Mouse (Mus musculus) spleen, adult 2 months (tissue): Measurements from ENCODE around the gene AL732309.1. TPM values are rescaled to one million over a fixed set of nuclear protein-coding genes. Genes with fewer than 3 reads are reported as not detected.
A peak's percentile ranks its signal among the peaks of the same experiment; 100 is the strongest.

ENCODE experiments used
- DNase-seq, 2 experiments: peaks; one replicate each; pipeline versions ENCODE4 v3.0.0 to v3.0.0-alpha.2; 2012 to 2021; ENCODE audit warnings: low spot score in 2 of 2, low read depth in 1 of 2
- H3K27ac ChIP-seq: fragments of 200-500 bp; 2 replicates; pipeline ENCODE4 v1.5.1; 2012; ENCODE audit warnings: low read length, inconsistent platforms; ENCODE audit not compliant: insufficient read depth
- H3K27me3 ChIP-seq: fragments of 200-500 bp; 2 replicates; pipeline ENCODE4 v1.6.1; 2012; ENCODE audit warnings: mild to moderate bottlenecking, moderate library complexity, low read length, inconsistent platforms; ENCODE audit not compliant: control insufficient read depth, insufficient read depth
- H3K36me3 ChIP-seq: fragments of 200-500 bp; 2 replicates; pipeline ENCODE4 v1.6.1; 2012; ENCODE audit warnings: mild to moderate bottlenecking, low read length, inconsistent platforms; ENCODE audit not compliant: control insufficient read depth, insufficient read depth
- H3K4me1 ChIP-seq: fragments of 200-500 bp; 2 replicates; pipeline ENCODE4 v1.6.1; 2011; ENCODE audit warnings: inconsistent platforms; ENCODE audit not compliant: control insufficient read depth, insufficient read depth, insufficient read length
- H3K4me3 ChIP-seq: fragments of 200-500 bp; 2 replicates; pipeline ENCODE4 v1.5.1; 2011; ENCODE audit warnings: mild to moderate bottlenecking, inconsistent platforms; ENCODE audit not compliant: insufficient read depth, insufficient read length; ENCODE audit errors: extremely low read depth
- CTCF ChIP-seq: fragments of 200-500 bp; IDR thresholded peaks from 2 replicates; pipeline ENCODE4 v1.5.1; 2011; ENCODE audit warnings: mild to moderate bottlenecking, inconsistent platforms; ENCODE audit not compliant: insufficient read depth, insufficient read length, insufficient replicate concordance; ENCODE audit errors: extremely low read depth
- POLR2A ChIP-seq: fragments of 200-500 bp; IDR thresholded peaks from 2 replicates; pipeline ENCODE4 v1.6.1; 2011; ENCODE audit warnings: low read depth, low read length, inconsistent platforms
- WGBS: fragments of 180-500 bp; shearing (Covaris S2); methylation state at CpG from one replicate; pipeline ENCODE4 v1.1.7; 2018; 5-methylcytosine and 5-hydroxymethylcytosine counted together
- polyA plus RNA-seq: library from polyadenylated mRNA; depleted of rRNA; stranded (reverse); fragments of >200 nt; gene quantifications from 2 replicates; pipeline ENCODE4 v1.2.3, GENCODE M21; 2012

Gene AL732309.1
- polyA plus RNA-seq, 1 experiment: 21.0 TPM

- Histone ChIP-seq H3K27me3 (no peaks in the 10 kb centered on the region), H3K4me1 (peaks cover 8% of the 10 kb centered on the region; the same call in 1 of the 2 replicates), H3K27ac (no peak overlapping the region), H3K4me3 (no peak overlapping the region), H3K36me3 (no peaks in the 10 kb centered on the region)
- TF ChIP-seq CTCF (no peak), POLR2A (no peak)
- WGBS: 97% methylated on average over 4 of the region's 4 CpGs
- no peak for DNase-seq
Measured at GRCm38 (mm10) chr2:25227406-25227805, 19.3 kb downstream of the AL732309.1 start.

GRCm38 (mm10) chr2:25226864-25227263 lies 19.8 kb downstream of the AL732309.1 start:
- Histone ChIP-seq H3K4me1 (peaks cover 8% of the 10 kb centered on the region; the same call in 1 of the 2 replicates), H3K27ac (no peak overlapping the region), H3K36me3 (peaks cover 1% of the 10 kb centered on the region; the same call in 1 of the 2 replicates), H3K27me3 (no peaks in the 10 kb centered on the region), H3K4me3 (no peak overlapping the region)
- WGBS: 87% methylated on average over 5 of the region's 5 CpGs
- no peak for DNase-seq
- TF ChIP-seq POLR2A (no peak), CTCF (no peak)

- peaks cover 8% of the 10 kb centered on the region; the same call in 1 of the 2 replicates for H3K4me1 ChIP-seq
- no peaks in the 10 kb centered on the region for H3K27me3 ChIP-seq
- peaks cover 3% of the 10 kb centered on the region; the same call in 1 of the 2 replicates for H3K36me3 ChIP-seq
- H3K27ac ChIP-seq: peak overlapping the region; percentile 57; the same call in 1 of the 2 replicates
- no peak overlapping the region for H3K4me3 ChIP-seq
- TF ChIP-seq POLR2A: no peak
- TF ChIP-seq CTCF: no peak
- no peak for DNase-seq
- whole genome bisulfite sequencing: 91% methylated on average over 8 of the region's 8 CpGs
Measured at GRCm38 (mm10) chr2:25225811-25226379, 20.8 kb downstream of the AL732309.1 start.

- H3K36me3 ChIP-seq: peaks cover 3% of the 10 kb centered on the region; the same call in 1 of the 2 replicates
- H3K4me1 ChIP-seq: peaks cover 8% of the 10 kb centered on the region; the same call in 1 of the 2 replicates
- DNase-seq: peak; percentile 96 to 99
Measured at GRCm38 (mm10) chr2:25224766-25225752, 21.6 kb downstream of the AL732309.1 start.

GRCm38 (mm10) chr2:25224492-25224765 lies 22.2 kb downstream of the AL732309.1 start, which contains the start of gene Tubb4b:
Tubb4b (minus strand) TSS chr2:25224702.
- Histone ChIP-seq H3K4me1 (peaks cover 8% of the 10 kb centered on the region; the same call in 1 of the 2 replicates), H3K4me3 (peak within 1 kb of the TSS; percentile 93), H3K27ac (peak within 1 kb of the TSS; percentile 97), H3K36me3 (peaks cover 3% of the 10 kb centered on the region; the same call in 1 of the 2 replicates), H3K27me3 (no peaks in the 10 kb centered on the region)
- under 1% methylated on average over 17 of the region's 17 CpGs for WGBS
- no peak for DNase-seq
- TF ChIP-seq POLR2A: peak; percentile 99
- TF ChIP-seq CTCF: no peak; the same call in 1 of the 2 replicates

More at GRCm38 (mm10) chr2:25224766-25225752, 21.6 kb downstream of the AL732309.1 start:
- 2% methylated on average over 41 of the region's 41 CpGs for WGBS
- TF ChIP-seq CTCF: no peak
- peak; percentile 60; the same call in 1 of the 2 replicates for TF ChIP-seq POLR2A
- peak overlapping the region; percentile 92 for H3K27ac ChIP-seq
- H3K4me3 ChIP-seq: peak overlapping the region; percentile 66
- H3K27me3 ChIP-seq: no peaks in the 10 kb centered on the region

GRCm38 (mm10) chr2:25223681-25224491 lies 22.8 kb downstream of the AL732309.1 start:
- H3K27ac ChIP-seq: peak overlapping the region; percentile 97
- 2% methylated on average over 51 of the region's 53 CpGs for WGBS
- peak in 1 of 2 experiments; percentile 83 for DNase-seq
- TF ChIP-seq POLR2A (no peak), CTCF (no peak)
- H3K27me3 ChIP-seq: no peaks in the 10 kb centered on the region
- peaks cover 7% of the 10 kb centered on the region; the same call in 1 of the 2 replicates for H3K4me1 ChIP-seq
- peak overlapping the region; percentile 93 for H3K4me3 ChIP-seq
- peaks cover 3% of the 10 kb centered on the region; the same call in 1 of the 2 replicates for H3K36me3 ChIP-seq
